Mouse (Mus musculus) spleen, embryonic (tissue): Measurements from ENCODE around the gene Spata33.
"Not testable (repeated sequence)": the region's sequence is repeated elsewhere in the genome, so short reads cannot be mapped to it uniquely, and the experiment has no call there.

ENCODE experiments used
- CTCF ChIA-PET: fragments of 350-600 bp; sonication (Branson Sonifier 250); formaldehyde crosslinking; loops from one replicate; lab custom pipeline; 2022; lab: Charles Lee

Gene Spata33

DNA sequence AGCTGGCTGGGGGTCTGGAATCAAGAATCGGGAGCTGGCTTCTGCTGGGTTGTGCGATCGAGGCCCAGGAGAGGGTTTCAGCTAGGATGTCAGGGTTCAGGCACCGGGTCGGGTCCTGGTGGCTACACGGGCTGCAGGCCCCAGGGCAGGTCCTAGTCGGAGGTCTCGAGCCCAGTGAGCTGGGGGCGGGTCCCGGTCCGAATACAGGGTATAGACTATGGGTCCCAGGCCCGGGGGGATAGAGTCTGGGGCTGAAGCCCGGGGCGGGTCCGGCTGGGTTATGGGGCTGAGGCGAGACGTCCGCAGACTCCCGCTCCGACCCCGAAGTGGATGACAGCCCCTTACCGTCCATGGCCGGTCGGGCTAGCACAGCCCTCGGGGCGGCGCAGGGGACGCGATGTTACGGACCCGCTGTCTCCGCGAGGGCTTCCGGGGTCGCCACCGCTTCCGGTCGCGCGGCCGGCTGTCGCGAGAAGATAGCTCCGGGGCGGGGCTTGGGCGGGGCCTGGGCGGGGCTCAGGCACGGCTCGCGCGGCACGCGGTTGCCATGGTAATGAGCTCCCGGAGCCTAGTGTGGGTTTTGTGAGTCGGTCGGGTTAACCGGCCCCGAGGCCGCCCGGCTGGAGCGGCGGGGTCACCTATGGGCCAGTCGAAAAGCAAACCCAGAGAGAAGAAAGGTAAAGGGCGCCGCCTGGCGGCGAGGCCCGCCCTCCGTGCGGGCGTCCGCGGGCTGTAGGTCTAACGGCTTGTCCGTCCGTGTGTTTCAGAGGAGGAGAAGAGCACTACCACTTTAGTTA, at the start of gene Spata33, which contains the start of gene Chmp1a:
Spata33 (plus strand) TSS at position 512 of the 797 bp plus-strand sequence.
Chmp1a (minus strand) TSS at position 443 of the 797 bp plus-strand sequence.
- CTCF ChIA-PET = interaction anchor here (1.5 kb wide), 1 partner anchor 12 kb away, joined by 4 read pairs; the partner anchor contains the start of gene Cdk10

DNA sequence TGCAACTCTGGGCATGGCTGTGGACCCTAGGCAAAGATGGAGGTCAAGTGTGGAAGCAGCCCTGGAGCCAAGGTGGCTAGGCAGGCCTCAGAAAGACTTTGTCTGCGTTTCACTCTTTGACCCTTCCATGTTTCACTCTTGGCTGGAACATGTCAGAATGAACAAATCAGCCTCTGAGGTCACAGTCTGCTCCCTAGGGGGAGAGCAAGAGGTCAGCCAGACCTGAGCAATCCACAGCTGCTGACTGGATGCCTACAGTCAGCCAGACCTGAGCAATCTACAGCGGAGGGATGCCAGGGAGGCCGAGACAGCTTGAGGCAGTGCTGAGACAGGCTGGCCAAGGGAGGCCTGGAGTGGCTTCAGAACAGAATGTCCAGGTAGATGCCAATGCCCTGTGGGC, 31.2 kb upstream of the Spata33 start:
- CTCF ChIA-PET = interaction anchor here (0.7 kb wide), 1 partner anchor 56 kb away, joined by 7 read pairs; no protein-coding TSS in a partner anchor

DNA sequence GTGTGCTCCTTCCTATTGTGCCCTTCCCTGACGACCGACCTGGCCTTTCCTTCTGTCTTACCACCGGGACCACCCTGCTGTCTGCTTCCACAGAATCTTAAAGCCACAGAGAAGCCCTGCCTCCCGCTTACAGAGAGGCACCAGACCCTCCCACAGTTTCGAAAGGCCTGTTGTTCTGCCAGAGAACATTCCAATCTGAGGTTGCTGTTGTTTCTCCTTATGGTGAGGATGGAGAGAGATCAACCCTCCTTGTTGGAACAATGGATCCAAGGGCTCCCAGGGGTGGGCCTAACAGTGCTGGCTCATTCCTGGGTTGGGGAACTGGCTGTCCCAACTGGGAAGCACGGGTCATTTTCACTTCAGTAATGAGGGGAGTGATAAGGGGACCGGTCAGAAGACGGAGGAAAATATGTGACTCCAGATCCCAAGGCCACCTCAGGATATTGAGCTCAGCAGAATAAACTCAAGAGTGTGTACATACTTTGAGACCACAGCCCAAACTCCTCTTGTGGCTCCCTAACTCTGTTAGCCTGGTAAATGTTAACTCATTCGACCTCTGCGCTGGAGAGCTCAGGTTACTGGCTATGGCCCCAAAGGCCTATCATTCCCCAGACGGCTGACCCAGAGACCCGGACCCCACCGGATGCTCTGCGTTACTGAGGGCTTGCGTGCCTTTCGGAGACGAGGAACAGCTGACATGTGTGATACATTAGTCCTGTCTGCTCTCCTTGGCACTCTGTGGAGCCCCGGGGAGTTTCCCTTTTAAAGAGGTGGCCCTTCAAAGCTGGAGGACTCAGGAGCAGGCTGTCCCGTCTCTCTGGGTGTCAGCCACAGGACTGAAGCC, 26.8 kb upstream of the Spata33 start, which contains the start of gene Dpep1:
Dpep1 (plus strand) TSS at position 677 of the 844 bp plus-strand sequence.
- CTCF ChIA-PET = no interaction called here

GRCm38 (mm10) chr8:123188006-123188405, 24.6 kb upstream of the Spata33 start:
- CTCF ChIA-PET = no interaction called here

DNA sequence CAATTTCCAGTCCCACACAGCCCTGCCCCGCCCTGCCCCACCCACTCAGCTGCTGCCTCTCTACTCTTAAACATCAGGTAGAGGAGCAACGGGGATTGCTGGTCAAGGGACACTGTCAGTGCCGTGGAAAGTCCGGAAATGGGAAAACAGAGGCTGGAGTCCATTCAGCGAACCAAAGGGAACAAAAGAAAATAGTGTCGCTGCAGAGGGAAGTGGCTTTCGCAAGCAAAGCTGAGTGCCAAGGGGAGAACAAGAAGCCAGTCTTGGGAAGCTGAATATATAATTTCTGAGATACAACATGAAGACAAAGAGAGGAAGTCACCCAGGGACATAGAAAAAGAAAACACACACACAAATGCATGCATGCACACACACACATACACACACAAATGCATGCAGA, 23.8 kb upstream of the Spata33 start:
- CTCF ChIA-PET = no interaction called here

GRCm38 (mm10) chr8:123190678-123191077, 22.0 kb upstream of the Spata33 start:
- CTCF ChIA-PET = interaction anchor here (0.7 kb wide), 1 partner anchor 29 kb away, joined by 4 read pairs; no protein-coding TSS in a partner anchor

DNA sequence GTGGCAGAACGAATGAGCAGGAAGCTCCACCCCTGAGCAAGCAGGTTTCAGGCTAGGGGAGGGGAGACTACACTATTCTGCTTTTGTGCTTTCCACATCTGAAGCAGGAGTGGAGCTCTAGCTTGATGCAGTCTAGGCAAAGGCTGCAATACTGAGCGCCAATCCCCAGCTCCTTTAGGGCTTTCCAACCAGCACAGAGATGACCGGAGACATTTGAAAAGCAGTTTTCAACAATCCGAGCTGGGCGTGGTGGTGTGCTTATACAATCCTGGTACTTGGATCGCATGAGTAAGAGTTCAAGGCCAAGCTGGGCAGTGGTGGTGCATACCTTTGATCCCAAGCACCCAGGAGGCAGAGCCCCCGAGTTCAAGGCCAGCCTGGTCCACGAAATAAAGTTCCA, 20.7 kb upstream of the Spata33 start:
- CTCF ChIA-PET = no interaction called here

- CTCF ChIA-PET = interaction anchor here (0.6 kb wide), 1 partner anchor 349 kb away, joined by 4 read pairs; no protein-coding TSS in a partner anchor
Measured at GRCm38 (mm10) chr8:123193771-123194170, 18.9 kb upstream of the Spata33 start.

GRCm38 (mm10) chr8:123197016-123197415, 15.6 kb upstream of the Spata33 start:
- CTCF ChIA-PET = not testable (repeated sequence)

DNA sequence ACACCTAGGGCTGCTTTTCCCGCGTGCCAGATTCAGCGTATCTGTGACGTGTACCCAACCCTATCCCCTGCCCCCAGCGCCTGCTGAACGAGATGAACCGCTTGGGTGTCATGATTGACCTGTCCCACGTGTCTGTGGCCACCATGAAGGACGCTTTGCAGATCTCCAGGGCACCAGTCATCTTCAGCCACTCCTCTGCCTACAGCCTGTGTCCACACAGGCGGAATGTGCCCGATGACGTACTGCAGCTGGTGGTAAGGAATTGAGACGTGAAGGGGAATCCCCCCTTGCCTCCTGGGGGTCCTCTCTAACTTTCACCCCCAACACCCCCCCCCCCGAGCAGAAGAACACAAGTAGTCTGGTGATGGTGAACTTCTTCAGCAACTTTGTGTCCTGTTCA, 12.8 kb upstream of the Spata33 start:
- CTCF ChIA-PET = interaction anchor here (0.7 kb wide), 1 partner anchor 1614 kb away, joined by 3 read pairs; no protein-coding TSS in a partner anchor

GRCm38 (mm10) chr8:123202288-123202687, 10.3 kb upstream of the Spata33 start:
- CTCF ChIA-PET = no interaction called here

DNA sequence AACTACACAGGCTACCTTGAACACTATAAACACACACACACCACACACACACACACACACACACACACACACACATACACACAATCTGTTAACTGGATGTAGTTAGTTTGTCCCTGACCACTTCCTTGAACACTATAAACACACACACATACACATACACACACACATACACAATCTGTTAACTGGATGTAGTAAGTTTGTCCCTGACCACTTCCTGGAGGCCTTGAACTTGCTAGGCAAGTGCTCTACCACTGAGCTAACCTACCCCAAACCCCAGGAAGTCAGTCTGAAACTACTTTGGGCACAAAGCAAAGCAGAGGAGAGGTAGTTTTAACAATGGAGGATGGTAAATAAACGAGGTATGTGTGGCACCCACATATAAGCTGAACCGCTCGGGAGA, 9.1 kb upstream of the Spata33 start:
- CTCF ChIA-PET = interaction anchor here (0.7 kb wide), 1 partner anchor 172 kb away, joined by 6 read pairs; no protein-coding TSS in a partner anchor

DNA sequence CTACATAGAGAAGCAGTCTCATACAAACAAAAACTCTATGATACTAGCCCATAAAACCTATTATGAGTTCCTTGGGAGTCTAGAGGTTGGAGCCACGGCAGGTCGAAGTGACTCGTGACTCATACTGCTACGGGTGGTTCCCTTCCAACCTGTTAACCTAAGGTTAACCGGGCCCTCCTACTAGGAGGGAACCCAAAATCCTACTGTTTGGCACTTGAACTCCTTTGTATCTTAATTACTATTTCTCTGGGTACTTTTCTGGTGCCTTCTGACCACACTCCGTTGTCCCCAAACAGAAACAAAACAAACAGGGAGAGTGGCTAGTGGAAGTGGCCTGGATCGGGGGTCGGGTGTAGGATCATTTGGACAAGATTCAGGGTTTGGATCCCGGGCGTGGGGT, 756 bp upstream of the Spata33 start:
- CTCF ChIA-PET = interaction anchor here (1.5 kb wide), 1 partner anchor 12 kb away, joined by 4 read pairs; the partner anchor contains the start of gene Cdk10

GRCm38 (mm10) chr8:123213118-123213772, 613 bp downstream of the Spata33 start:
- CTCF ChIA-PET = interaction anchor here (1.5 kb wide), 1 partner anchor 11 kb away, joined by 4 read pairs; the partner anchor contains the start of gene Cdk10

DNA sequence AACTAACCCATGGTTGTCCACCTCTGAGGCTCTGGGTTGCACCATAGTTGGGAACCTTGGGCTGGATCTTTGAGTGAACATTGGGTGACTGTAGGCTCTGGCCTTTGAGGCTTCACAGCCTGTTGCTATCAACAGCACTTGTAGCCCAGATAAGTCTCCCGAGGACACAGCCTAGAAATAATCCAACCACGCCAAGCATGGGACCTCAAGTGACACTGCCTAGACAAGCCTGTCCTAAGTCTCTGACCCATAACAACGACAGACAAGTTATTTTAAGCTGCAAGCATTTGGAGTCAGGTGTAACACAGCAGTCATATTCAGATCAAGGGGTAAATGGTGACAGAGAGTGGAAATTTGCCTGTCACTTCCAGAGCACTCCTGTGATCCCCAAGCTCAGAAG, 2.8 kb downstream of the Spata33 start:
- CTCF ChIA-PET = no interaction called here

DNA sequence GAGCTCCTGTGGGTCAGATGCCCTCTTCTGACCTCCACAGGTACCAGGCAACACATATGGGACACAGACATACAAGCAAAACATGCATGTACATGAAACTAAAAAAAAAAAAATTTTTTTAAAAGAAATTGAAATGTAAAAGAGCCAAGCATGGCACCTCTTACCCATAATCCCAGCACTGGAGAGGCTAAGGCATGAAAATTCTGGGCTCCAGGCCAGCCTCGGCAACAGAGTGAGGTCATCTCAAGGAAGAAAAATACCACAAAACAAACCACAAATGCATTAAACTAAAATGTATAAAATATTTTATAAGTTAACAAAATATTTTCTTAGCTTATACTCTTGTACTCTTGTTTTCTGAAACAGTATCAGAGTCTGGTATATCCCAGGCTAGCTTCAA, 8.3 kb downstream of the Spata33 start:
- CTCF ChIA-PET = interaction anchor here (0.7 kb wide), 2 partner anchors 26 to 206 kb away, joined by 4 to 6 read pairs; no protein-coding TSS in a partner anchor

GRCm38 (mm10) chr8:123224278-123225266, 11.9 kb downstream of the Spata33 start, which contains the start of gene Cdk10:
Gene Cdk10, plus strand, starts transcription at chr8:123224842.
- CTCF ChIA-PET = interaction anchor here (1.2 to 1.5 kb wide), 2 partner anchors 10 to 12 kb away, joined by 3 to 4 read pairs; partner anchors contain the start of genes Chmp1a and Spata33

DNA sequence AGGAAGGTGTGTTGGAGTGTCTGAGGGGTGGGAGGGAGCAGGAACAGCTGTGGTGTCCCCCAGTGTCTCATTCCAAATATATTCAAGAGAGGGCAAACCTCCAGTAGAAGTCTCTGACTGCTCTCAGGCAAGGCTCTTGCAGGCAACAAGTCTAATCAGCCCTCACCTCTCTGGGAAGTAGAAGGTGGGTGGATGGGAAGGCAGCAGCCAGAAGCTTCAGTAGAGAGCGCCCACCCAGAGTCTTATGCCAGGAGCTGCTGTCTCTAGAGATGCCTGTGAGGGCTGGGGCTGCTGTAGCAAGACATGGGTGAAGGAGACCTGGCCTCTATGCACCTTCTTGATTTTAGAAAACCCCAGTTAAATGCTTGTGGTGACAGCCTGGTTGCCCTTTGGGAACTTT, 15.8 kb downstream of the Spata33 start:
- CTCF ChIA-PET = no interaction called here

GRCm38 (mm10) chr8:123230326-123230725, 17.7 kb downstream of the Spata33 start:
- CTCF ChIA-PET = not testable (repeated sequence)

GRCm38 (mm10) chr8:123231742-123232141, 19.1 kb downstream of the Spata33 start:
- CTCF ChIA-PET = no interaction called here
